Mouse (Mus musculus): ENCODE measurements around the gene Prrt1.

DNA sequence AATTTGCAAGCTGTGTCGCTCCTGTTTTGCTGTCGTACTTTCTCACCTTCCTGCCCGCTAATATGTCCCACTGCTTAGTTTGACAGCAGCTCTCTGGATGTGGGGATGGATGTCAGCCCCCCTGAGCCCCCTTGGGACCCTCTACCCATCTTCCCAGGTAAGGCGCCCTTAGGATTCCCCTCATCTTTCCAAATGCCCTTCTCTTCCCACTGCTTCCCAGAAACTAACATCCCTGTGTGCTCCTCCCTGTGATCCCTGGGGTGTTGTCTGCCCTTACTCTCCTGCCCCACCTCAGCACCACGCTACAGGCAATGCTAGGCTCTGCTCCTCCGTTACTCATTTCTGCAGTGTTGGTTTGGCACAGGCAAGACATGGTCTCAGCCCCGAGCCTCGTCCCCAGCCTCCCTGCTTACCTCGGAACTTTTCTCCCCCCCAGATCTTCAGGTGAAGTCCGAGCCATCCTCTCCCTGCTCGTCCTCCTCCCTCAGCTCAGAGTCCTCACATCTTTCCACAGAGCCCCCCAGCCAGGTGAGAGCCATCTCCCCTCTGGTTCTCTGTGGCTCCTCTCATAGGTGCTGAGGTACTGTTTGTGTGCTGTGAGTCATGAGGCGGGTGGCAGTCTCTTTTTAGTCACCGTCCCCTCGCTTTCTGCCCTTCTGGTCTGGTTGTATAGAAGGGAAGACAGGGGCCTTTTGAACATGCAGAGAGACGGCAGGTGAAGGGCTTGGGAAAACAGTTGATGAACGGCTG, 19.0 kb downstream of the Prrt1 start:
- TF ChIP-seq CTCF (IDR thresholded peaks at IDR 0.05; ENCODE audit: low read depth, low read length): no peak
- no peak for TF ChIP-seq POLR2A (IDR thresholded peaks at IDR 0.05; ENCODE audit: insufficient read depth, low read length)
- TF ChIP-seq EP300 (IDR thresholded peaks at IDR 0.05; ENCODE audit: insufficient read depth, low read depth, low read length): no peak

Data from ES-Bruce4 (cell line).